Mouse (Mus musculus) heart, adult 2 months (tissue): ENCODE measurements around the gene U2af2. TPM values are rescaled to one million over a fixed set of nuclear protein-coding genes. Genes with fewer than 3 reads are reported as not detected.
A peak's percentile ranks its signal among the peaks of the same experiment; 100 is the strongest.
"Not testable (repeated sequence)": the region's sequence is repeated elsewhere in the genome, so short reads cannot be mapped to it uniquely, and the experiment has no call there.

Source experiments
- DNase-seq, 2 experiments: peaks; one replicate each; pipeline ENCODE4 v3.0.0; 2021
- H3K27ac ChIP-seq: fragments of 200-600 bp; 2 replicates; pipeline ENCODE4 v1.8.1; 2022
- H3K27me3 ChIP-seq: fragments of 200-500 bp; 2 replicates; pipeline ENCODE4 v1.6.1; 2012; ENCODE audit warnings: mild to moderate bottlenecking, low read length, inconsistent platforms, mixed read lengths; ENCODE audit not compliant: control insufficient read depth, insufficient read depth
- H3K36me3 ChIP-seq: fragments of 200-500 bp; 2 replicates; pipeline ENCODE4 v1.6.1; 2012; ENCODE audit warnings: low read length, inconsistent platforms; ENCODE audit not compliant: control insufficient read depth, insufficient read depth
- H3K4me1 ChIP-seq: fragments of 200-500 bp; 2 replicates; pipeline ENCODE4 v1.6.1; 2011; ENCODE audit warnings: low read length; ENCODE audit not compliant: control insufficient read depth, insufficient read depth
- H3K4me3 ChIP-seq: fragments of 200-600 bp; 2 replicates; pipeline ENCODE4 v1.8.1; 2022
- H3K79me2 ChIP-seq: fragments of 200-500 bp; replicated peaks from 2 replicates; pipeline ENCODE4 v1.6.1; 2012; ENCODE audit warnings: mild to moderate bottlenecking, inconsistent platforms, low read length, moderate library complexity, mixed read lengths; ENCODE audit not compliant: control insufficient read depth, insufficient read depth
- H3K9ac ChIP-seq: fragments of 200-500 bp; 2 replicates; pipeline ENCODE4 v1.6.1; 2012; ENCODE audit warnings: low read depth, mild to moderate bottlenecking, control low read depth, inconsistent platforms, low read length, mixed read lengths
- CTCF ChIP-seq: fragments of 200-600 bp; IDR thresholded peaks from 2 replicates; pipeline ENCODE4 v1.8.1; 2022; ENCODE audit warnings: antibody characterized with exemption, mild to moderate bottlenecking, moderate library complexity
- EP300 ChIP-seq: fragments of 200-500 bp; IDR thresholded peaks from 2 replicates; pipeline ENCODE4 v1.6.1; 2011; ENCODE audit warnings: low read depth, low read length, control low read depth; ENCODE audit not compliant: insufficient read depth
- POLR2A ChIP-seq: fragments of 200-500 bp; IDR thresholded peaks from 2 replicates; pipeline ENCODE4 v1.6.1; 2011; ENCODE audit warnings: mild to moderate bottlenecking, low read depth, low read length, control low read depth; ENCODE audit not compliant: insufficient read depth
- WGBS: fragments of 180-500 bp; shearing (Covaris S2); methylation state at CpG from one replicate; pipeline ENCODE4 v1.1.7; 2018; 5-methylcytosine and 5-hydroxymethylcytosine counted together
- intact Hi-C: fragments of 180-260 bp; cut with DNase I; formaldehyde crosslinking; loops from one replicate; pipeline ENCODE4 v1.15.1; 2025
- polyA plus RNA-seq: library from polyadenylated mRNA; depleted of rRNA; stranded (reverse); fragments of >200 nt; gene quantifications from 2 replicates; pipeline ENCODE4 v1.2.3, GENCODE M21; 2012
- total RNA-seq, 2 experiments: library from RNA; stranded (reverse); gene quantifications; 2 replicates each; pipeline ENCODE4 v1.2.3; 2021

The U2af2 gene
- total and polyA plus RNA-seq, 3 experiments, result 65.6 to 84.4 (median 68.5) TPM

DNA sequence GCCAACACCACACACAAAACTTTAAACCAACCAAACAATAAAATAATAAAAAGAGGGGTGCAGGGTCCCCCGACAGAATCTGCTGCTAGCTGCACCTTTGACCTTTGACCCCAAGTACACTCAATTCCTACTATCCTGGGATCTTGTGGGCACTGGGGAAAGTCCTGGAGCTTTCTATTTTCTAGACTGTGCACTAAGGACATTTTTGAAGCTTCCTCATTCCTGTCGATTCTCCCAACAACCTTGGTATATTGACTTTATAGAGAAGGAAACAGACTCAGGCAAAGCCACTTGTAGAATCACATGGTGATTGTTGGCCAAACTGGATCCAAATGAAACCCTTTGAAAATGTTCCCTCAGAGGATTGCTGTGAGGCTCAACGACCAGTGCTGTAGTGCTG, 45.9 kb upstream of the U2af2 start:
- Histone ChIP-seq H3K4me1 (peaks cover 3% of the 10 kb centered on the region; the same call in 1 of the 2 replicates), H3K36me3 (no peaks in the 10 kb centered on the region), H3K79me2 (no peaks in the 10 kb centered on the region), H3K9ac (peak overlapping the region; percentile 94), H3K4me3 (peak overlapping the region; percentile 87), H3K27ac (peak overlapping the region; percentile 97), H3K27me3 (no peaks in the 10 kb centered on the region)
- WGBS, result 58% methylated on average over 3 of the region's 3 CpGs
- TF ChIP-seq EP300 (no peak), POLR2A (no peak), CTCF (no peak)
- no peak for DNase-seq
- intact Hi-C loops, result loop anchor here (10.0 kb wide), 1 partner anchor 361 kb away; the partner anchor contains the start of gene Ppp6r1

DNA sequence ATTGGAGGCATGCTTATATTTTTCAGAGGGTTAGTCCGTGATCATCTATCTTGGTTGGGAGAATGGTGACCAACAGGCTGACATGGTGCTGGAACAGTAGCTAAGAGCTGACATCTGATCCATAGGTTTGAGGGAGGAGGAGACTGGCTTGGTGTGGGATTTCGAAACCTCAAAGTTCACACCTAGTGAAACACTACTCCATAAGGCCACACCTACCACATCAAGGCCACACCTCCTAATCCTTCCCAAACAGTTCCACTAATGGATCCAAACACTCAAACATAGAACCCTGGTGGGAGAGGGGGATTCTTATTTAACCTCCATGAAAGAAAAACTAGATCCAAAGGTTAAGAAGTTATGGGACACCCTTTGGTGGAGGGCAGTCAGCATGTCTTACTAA, 45.0 kb upstream of the U2af2 start:
- no peak overlapping the region for H3K9ac ChIP-seq
- WGBS, result 100% methylated on average over 2 of the region's 2 CpGs
- no peaks in the 10 kb centered on the region for H3K79me2 ChIP-seq
- no peak for DNase-seq
- H3K27me3 ChIP-seq, result no peaks in the 10 kb centered on the region
- no peak overlapping the region for H3K4me3 ChIP-seq
- no peak overlapping the region for H3K27ac ChIP-seq
- TF ChIP-seq POLR2A (no peak), EP300 (no peak), CTCF (no peak)
- no peaks in the 10 kb centered on the region for H3K36me3 ChIP-seq
- peaks cover 4% of the 10 kb centered on the region; the same call in 1 of the 2 replicates for H3K4me1 ChIP-seq
- intact Hi-C loops, result loop anchor here (10.0 kb wide), 1 partner anchor 362 kb away; the partner anchor contains the start of gene Ppp6r1

DNA sequence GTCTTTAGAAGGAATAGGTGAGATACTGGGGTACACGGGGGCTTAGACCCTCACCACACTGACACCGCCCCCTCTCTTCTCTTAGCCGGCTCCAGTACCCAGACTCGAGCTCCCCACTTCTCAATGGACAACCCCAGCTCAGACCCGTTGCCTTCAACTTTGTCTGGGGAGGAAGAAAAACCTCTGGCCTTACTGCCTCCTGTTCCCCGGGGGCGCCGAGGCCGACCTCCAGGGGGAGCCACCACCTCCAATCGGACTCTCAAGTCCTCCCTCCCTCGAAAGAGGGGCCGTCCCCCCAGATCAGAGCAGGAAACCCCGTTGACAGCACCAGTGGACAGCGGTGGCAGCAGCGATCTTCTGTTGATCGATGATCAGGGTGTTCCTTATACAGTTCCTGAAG, 44.6 kb upstream of the U2af2 start:
- Histone ChIP-seq H3K9ac (no peak overlapping the region), H3K27me3 (no peaks in the 10 kb centered on the region), H3K4me1 (peaks cover 4% of the 10 kb centered on the region; the same call in 1 of the 2 replicates), H3K79me2 (no peaks in the 10 kb centered on the region), H3K36me3 (no peaks in the 10 kb centered on the region), H3K4me3 (no peak overlapping the region), H3K27ac (no peak overlapping the region)
- no peak for DNase-seq
- WGBS, result 90% methylated on average over 16 of the region's 16 CpGs
- TF ChIP-seq CTCF (peak; percentile 37), EP300 (no peak), POLR2A (no peak)
- intact Hi-C loops, result loop anchor here (10.0 kb wide), 1 partner anchor 363 kb away; the partner anchor contains the start of gene Ppp6r1

DNA sequence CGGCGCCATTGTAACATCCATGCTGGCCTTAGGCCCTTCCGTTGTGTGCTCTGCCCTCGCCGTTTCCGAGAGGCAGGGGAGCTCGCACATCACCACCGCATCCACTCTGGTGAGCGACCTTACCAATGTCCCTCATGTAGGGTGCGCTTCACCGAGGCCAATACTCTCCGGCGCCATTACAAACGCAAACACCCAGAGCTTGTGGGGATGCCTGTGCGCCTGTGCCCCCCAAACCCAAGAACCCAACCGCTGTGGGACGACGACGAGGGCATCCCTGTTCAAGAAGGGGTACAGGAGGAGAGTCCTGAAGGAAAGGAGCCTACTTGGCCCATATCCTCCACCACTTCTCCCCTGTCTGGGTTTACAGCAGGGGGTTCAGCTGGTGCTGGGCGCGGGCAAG, 44.0 kb upstream of the U2af2 start:
- intact Hi-C loops, result loop anchor here (10.0 kb wide), 1 partner anchor 363 kb away; the partner anchor contains the start of gene Ppp6r1
- 97% methylated on average over 21 of the region's 21 CpGs for WGBS
- H3K79me2 ChIP-seq, result no peaks in the 10 kb centered on the region
- H3K36me3 ChIP-seq, result no peaks in the 10 kb centered on the region
- H3K27me3 ChIP-seq, result no peaks in the 10 kb centered on the region
- no peak overlapping the region for H3K9ac ChIP-seq
- DNase-seq, result no peak
- no peak overlapping the region; the same call in 1 of the 2 replicates for H3K27ac ChIP-seq
- TF ChIP-seq CTCF (no peak), EP300 (no peak), POLR2A (no peak)
- H3K4me1 ChIP-seq, result peaks cover 4% of the 10 kb centered on the region; the same call in 1 of the 2 replicates
- H3K4me3 ChIP-seq, result no peak overlapping the region

DNA sequence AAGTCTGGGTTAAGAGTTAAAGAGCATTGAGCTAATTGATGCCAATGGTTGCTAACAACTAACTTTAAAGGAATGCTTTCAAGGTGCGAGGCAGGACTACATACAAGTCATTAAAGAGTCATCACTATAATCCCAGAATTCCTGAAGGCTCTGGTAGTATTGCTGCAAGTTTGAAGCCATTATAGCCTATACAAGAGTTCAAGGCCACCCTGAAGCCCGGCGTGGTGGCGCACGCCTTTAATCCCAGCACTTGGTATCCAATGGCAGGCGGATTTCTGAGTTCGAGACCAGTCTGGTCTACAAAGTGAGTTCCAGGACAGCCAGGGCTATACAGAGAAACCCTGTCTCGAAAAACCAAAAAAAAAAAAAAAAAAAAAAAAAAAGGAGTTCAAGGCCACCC, 42.4 kb upstream of the U2af2 start:
- H3K4me1 ChIP-seq, H3K79me2 ChIP-seq, H3K36me3 ChIP-seq, H3K27me3 ChIP-seq, H3K9ac ChIP-seq: not testable (repeated sequence)
- peak in 1 of 2 experiments; percentile 31 for DNase-seq
- intact Hi-C loops, result loop anchor here (10.0 kb wide), 1 partner anchor 365 kb away; the partner anchor contains the start of gene Ppp6r1
- H3K27ac ChIP-seq, result peak overlapping the region; percentile 98
- 31% methylated on average over 8 of the region's 8 CpGs for WGBS
- peak overlapping the region; percentile 87 for H3K4me3 ChIP-seq

DNA sequence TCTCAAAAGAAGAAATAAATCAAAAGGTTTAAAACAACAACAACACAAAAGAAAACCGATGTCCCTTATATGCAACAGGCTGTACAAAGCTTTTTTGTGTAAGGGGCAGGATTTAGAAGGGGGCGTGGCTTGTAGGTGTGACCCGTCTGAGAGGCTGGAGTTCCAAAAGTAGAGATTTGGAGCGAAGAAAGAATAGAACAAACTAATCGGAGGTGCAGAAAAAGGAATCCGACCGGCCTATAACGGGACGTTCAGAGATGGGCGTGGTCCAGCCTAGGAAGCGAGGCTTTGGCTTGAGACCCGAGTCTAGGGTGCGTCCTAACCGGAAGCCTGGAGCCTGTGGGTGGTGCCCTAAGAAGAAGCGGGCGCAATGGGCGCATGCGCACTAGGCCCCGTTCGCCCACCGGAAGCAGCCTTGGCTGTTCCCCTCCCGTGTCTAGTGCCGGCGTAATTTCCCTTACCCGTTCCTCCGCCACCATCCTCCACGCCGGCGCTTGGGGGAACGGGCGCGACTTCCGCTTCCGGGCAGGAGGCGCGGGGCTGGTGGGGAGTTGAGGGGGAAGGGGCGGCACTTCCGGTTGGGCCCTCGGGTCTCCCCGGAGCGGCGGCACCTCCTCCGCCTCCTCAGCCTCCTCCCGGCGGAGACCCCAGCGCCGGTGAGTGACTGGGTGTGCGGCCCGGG, 41.8 kb upstream of the U2af2 start, which contains the start of the genes Zfp865 and Ccdc106:
TSS of gene Zfp865 (plus strand) at position 377 of the 682 bp plus-strand sequence.
TSS of gene Ccdc106 (plus strand) at position 554 of the 682 bp plus-strand sequence.
- DNase-seq, result peak; percentile 98 to 100
- Histone ChIP-seq H3K27me3 (no peaks in the 10 kb centered on the region), H3K9ac (peak within 1 kb of the TSS; percentile 85), H3K36me3 (no peaks in the 10 kb centered on the region), H3K27ac (peak within 1 kb of the TSS; percentile 98), H3K4me1 (peaks cover 4% of the 10 kb centered on the region; the same call in 1 of the 2 replicates), H3K4me3 (peak within 1 kb of the TSS; percentile 87), H3K79me2 (no peaks in the 10 kb centered on the region; the same call in 1 of the 2 replicates)
- WGBS, result under 1% methylated on average over 49 of the region's 49 CpGs
- TF ChIP-seq CTCF (no peak), POLR2A (peak; percentile 89), EP300 (peak; percentile 51; the same call in 1 of the 2 replicates)
- intact Hi-C loops, result loop anchor here (2.0 to 10.0 kb wide), 2 partner anchors 19 to 365 kb away; partner anchors contain the start of genes Ppp6r1 and Zfp784
